Mouse (Mus musculus) CH12.LX (cell line): Measurements from ENCODE around the gene Slc25a10. TPM values are rescaled to one million over a fixed set of nuclear protein-coding genes. Genes with fewer than 3 reads are reported as not detected.
"Not testable (repeated sequence)": the region's sequence is repeated elsewhere in the genome, so short reads cannot be mapped to it uniquely, and the experiment has no call there.

ENCODE experiments used
- DNase-seq: peaks from one replicate; pipeline ENCODE4 v3.0.0-alpha.2; 2013; ENCODE audit errors: extremely low read depth
- H3K27ac ChIP-seq: 2 replicates; pipeline ENCODE4 v1.5.1; 2012; ENCODE audit warnings: low read depth, mild to moderate bottlenecking, control low read depth, moderate library complexity; ENCODE audit not compliant: insufficient read depth
- H3K27me3 ChIP-seq: replicated peaks from 2 replicates; pipeline ENCODE3; 2012; ENCODE audit warnings: inconsistent platforms
- H3K36me3 ChIP-seq, 2 experiments: replicated peaks in 1 of 2; 2 replicates each; pipeline versions ENCODE3 to v1.6.1; 2012; ENCODE audit warnings: inconsistent platforms in 1 of 2, low read length in 1 of 2, mild to moderate bottlenecking in 1 of 2, mixed read lengths in 1 of 2, moderate library complexity in 1 of 2; ENCODE audit not compliant: control insufficient read depth in 1 of 2, insufficient read depth in 1 of 2
- H3K4me1 ChIP-seq, 2 experiments: 2 replicates each; pipeline ENCODE4 v1.6.1; 2012; ENCODE audit warnings: inconsistent platforms in 1 of 2, moderate library complexity in 1 of 2; ENCODE audit not compliant: insufficient read depth in 2 of 2, control insufficient read depth in 1 of 2
- H3K4me2 ChIP-seq: 2 replicates; pipeline ENCODE4 v1.6.1; 2012; ENCODE audit warnings: low read depth, mild to moderate bottlenecking, control low read depth; ENCODE audit not compliant: poor library complexity, insufficient read depth, severe bottlenecking
- H3K4me3 ChIP-seq, 3 experiments: fragments of 150-350 bp in 1 of 3; sonication (generic) in 1 of 3; replicated peaks in 1 of 3; 2 replicates each; pipeline versions ENCODE3 to v1.5.1; 2011 to 2012; ENCODE audit warnings: low read depth in 2 of 3, low read length in 2 of 3, mild to moderate bottlenecking in 2 of 3, moderate library complexity in 2 of 3, control low read depth in 1 of 3, improper control_type of control experiment in 1 of 3, inconsistent platforms in 1 of 3, mixed read lengths in 1 of 3; ENCODE audit not compliant: poor library complexity in 1 of 3
- H3K79me2 ChIP-seq: replicated peaks from 2 replicates; pipeline ENCODE4 v1.6.1; 2012; ENCODE audit warnings: mild to moderate bottlenecking, moderate library complexity; ENCODE audit not compliant: control insufficient read depth, poor library complexity, insufficient read depth, severe bottlenecking; ENCODE audit errors: extremely low read depth
- H3K9ac ChIP-seq: 2 replicates; pipeline ENCODE4 v1.6.1; 2012; ENCODE audit warnings: low read depth, mild to moderate bottlenecking, control low read depth, moderate library complexity; ENCODE audit not compliant: insufficient read depth
- H3K9me3 ChIP-seq: replicated peaks from 2 replicates; pipeline ENCODE3; 2012; ENCODE audit warnings: low read length, inconsistent platforms, mixed read lengths
- CHD2 ChIP-seq: IDR thresholded peaks from 2 replicates; pipeline ENCODE4 v1.6.1; 2011; ENCODE audit warnings: low read length, improper control_type of control experiment
- CTCF ChIP-seq, 2 experiments: IDR thresholded peaks in 1 of 2; conservative IDR thresholded peaks in 1 of 2; 2 replicates each; pipeline ENCODE4 v1.5.1; 2011 to 2012; ENCODE audit warnings: low read depth in 2 of 2, low read length in 2 of 2, improper control_type of control experiment in 1 of 2, inconsistent platforms in 1 of 2, mild to moderate bottlenecking in 1 of 2, moderate library complexity in 1 of 2
- E2F4 ChIP-seq: IDR thresholded peaks from 2 replicates; pipeline ENCODE4 v1.6.1; 2011; ENCODE audit warnings: low read depth, low read length, improper control_type of control experiment; ENCODE audit not compliant: insufficient replicate concordance
- ELF1 ChIP-seq: IDR thresholded peaks from 2 replicates; pipeline ENCODE4 v1.6.1; 2014; ENCODE audit warnings: low read depth, mild to moderate bottlenecking, inconsistent platforms, low read length, improper control_type of control experiment
- EP300 ChIP-seq: IDR thresholded peaks from 2 replicates; pipeline ENCODE4 v1.6.1; 2011; ENCODE audit warnings: low read length, improper control_type of control experiment
- ETS1 ChIP-seq: conservative IDR thresholded peaks from 2 replicates; pipeline ENCODE4 v1.6.1; 2012; ENCODE audit warnings: low read depth, mild to moderate bottlenecking, inconsistent platforms, low read length, improper control_type of control experiment, moderate library complexity
- IRF4 ChIP-seq: IDR thresholded peaks from 2 replicates; pipeline ENCODE4 v1.6.1; 2014; ENCODE audit warnings: low read depth, mild to moderate bottlenecking, inconsistent platforms, low read length, improper control_type of control experiment
- JUN ChIP-seq: IDR thresholded peaks from 2 replicates; pipeline ENCODE4 v1.6.1; 2011; ENCODE audit warnings: low read depth, mild to moderate bottlenecking, low read length, improper control_type of control experiment, moderate library complexity; ENCODE audit not compliant: insufficient read depth
- KAT2A ChIP-seq: IDR thresholded peaks from 2 replicates; pipeline ENCODE4 v1.6.1; 2012; ENCODE audit warnings: low read length, improper control_type of control experiment, inconsistent platforms; ENCODE audit not compliant: insufficient replicate concordance
- MAFK ChIP-seq: IDR thresholded peaks from 2 replicates; pipeline ENCODE4 v1.6.1; 2011; ENCODE audit warnings: low read length, improper control_type of control experiment; ENCODE audit not compliant: insufficient replicate concordance
- MAZ ChIP-seq: IDR thresholded peaks from 2 replicates; pipeline ENCODE4 v1.6.1; 2012; ENCODE audit warnings: low read depth, mild to moderate bottlenecking, inconsistent platforms, low read length, improper control_type of control experiment, moderate library complexity
- MYC ChIP-seq: IDR thresholded peaks from 2 replicates; pipeline ENCODE4 v1.6.1; 2011; ENCODE audit warnings: low read depth, mild to moderate bottlenecking, improper control_type of control experiment, low read length
- NRF1 ChIP-seq: IDR thresholded peaks from 2 replicates; pipeline ENCODE4 v1.6.1; 2014; ENCODE audit warnings: low read depth, mild to moderate bottlenecking, inconsistent platforms, low read length, improper control_type of control experiment, moderate library complexity
- PAX5 ChIP-seq: IDR thresholded peaks from 2 replicates; pipeline ENCODE4 v1.6.1; 2012; ENCODE audit warnings: low read length, inconsistent platforms, mixed read lengths
- POLR2A ChIP-seq: IDR thresholded peaks from 2 replicates; pipeline ENCODE4 v1.6.1; 2011; ENCODE audit warnings: low read depth, mild to moderate bottlenecking, improper control_type of control experiment, low read length
- POLR2AphosphoS2 ChIP-seq: IDR thresholded peaks from 2 replicates; pipeline ENCODE4 v1.6.1; 2011; ENCODE audit warnings: low read depth, low read length, improper control_type of control experiment
- RAD21 ChIP-seq: IDR thresholded peaks from 2 replicates; pipeline ENCODE4 v1.6.1; 2011; ENCODE audit warnings: low read depth, mild to moderate bottlenecking, low read length, improper control_type of control experiment, moderate library complexity
- RCOR1 ChIP-seq: conservative IDR thresholded peaks from 2 replicates; pipeline ENCODE4 v1.6.1; 2012; ENCODE audit warnings: low read depth, mild to moderate bottlenecking, inconsistent platforms, low read length, improper control_type of control experiment
- SMC3 ChIP-seq: IDR thresholded peaks from 2 replicates; pipeline ENCODE4 v1.6.1; 2011; ENCODE audit warnings: low read depth, low read length, improper control_type of control experiment
- TBP ChIP-seq: conservative IDR thresholded peaks from 2 replicates; pipeline ENCODE4 v1.6.1; 2011; ENCODE audit warnings: low read depth, low read length, improper control_type of control experiment
- UBTF ChIP-seq: IDR thresholded peaks from 2 replicates; pipeline ENCODE4 v1.6.1; 2012; ENCODE audit warnings: low read depth, mild to moderate bottlenecking, inconsistent platforms, low read length, improper control_type of control experiment, moderate library complexity
- USF2 ChIP-seq: conservative IDR thresholded peaks from 2 replicates; pipeline ENCODE4 v1.6.1; 2011; ENCODE audit warnings: low read depth, low read length, improper control_type of control experiment
- ZC3H11A ChIP-seq: IDR thresholded peaks from 2 replicates; pipeline ENCODE4 v1.6.1; 2012; ENCODE audit warnings: low read depth, mild to moderate bottlenecking, inconsistent platforms, low read length, improper control_type of control experiment
- ZKSCAN1 ChIP-seq: IDR thresholded peaks from 2 replicates; pipeline ENCODE4 v1.6.1; 2012; ENCODE audit warnings: low read depth, inconsistent platforms, low read length, improper control_type of control experiment, borderline replicate concordance
- ZMIZ1 ChIP-seq: IDR thresholded peaks from 2 replicates; pipeline ENCODE4 v1.6.1; 2012; ENCODE audit warnings: low read depth, mild to moderate bottlenecking, inconsistent platforms, low read length, improper control_type of control experiment
- dilution Hi-C: fragments of 300-500 bp; cut with MboI; formaldehyde crosslinking; loops from 2 replicates; pipeline ENCODE4 v1.14.3; 2020; ENCODE audit warnings: low sequenced_read_pairs; ENCODE audit not compliant: extremely low pct_unique_long_range_greater_than_20kb, extremely low pct_ligation_motif_present
- in situ Hi-C: fragments of 300-500 bp; cut with MboI; formaldehyde crosslinking; loops from 3 replicates; pipeline ENCODE4 v1.14.3; 2019; ENCODE audit warnings: low sequenced_read_pairs, low pct_ligation_motif_present, low pct_unique_long_range_greater_than_20kb, mixed read lengths
- polyA plus RNA-seq: library from polyadenylated mRNA; unstranded; fragments of >175 nt; gene quantifications from 2 replicates; pipeline ENCODE4 v1.2.1, GENCODE M21; 2012; ENCODE audit warnings: low read depth; ENCODE audit not compliant: insufficient read length
- total RNA-seq, 2 experiments: library from RNA; depleted of rRNA; stranded (reverse); fragments of 300-350 nt in 1 of 2; fragments of >200 nt in 1 of 2; gene quantifications; 2 replicates each; pipeline ENCODE4 v1.2.3; 2012 to 2014

The Slc25a10 gene
- total and polyA plus RNA-seq, 3 experiments: 32.9 to 45.9 (median 34.6) TPM

GRCm38 (mm10) chr11:120512790-120513453 lies 21.3 kb downstream of the Slc25a10 start:
- dilution Hi-C loops: no loop called here
- H3K4me3 ChIP-seq: no peak overlapping the region
- no peak for TF ChIP-seq RCOR1
- no peak for TF ChIP-seq CHD2
- TF ChIP-seq PAX5: no peak
- no peak for TF ChIP-seq ZMIZ1
- TF ChIP-seq POLR2A: no peak
- peaks cover 2% of the 10 kb centered on the region for H3K27me3 ChIP-seq
- H3K36me3 ChIP-seq: no peaks in the 10 kb centered on the region
- H3K4me2 ChIP-seq: no peak overlapping the region
- H3K9me3 ChIP-seq: peaks cover 3% of the 10 kb centered on the region
- in situ Hi-C loops: no loop called here
- H3K9ac ChIP-seq: no peak overlapping the region
- peaks cover 5 to 19% of the 10 kb centered on the region in 2 experiments for H3K4me1 ChIP-seq
- no peak for DNase-seq
- no peak overlapping the region for H3K27ac ChIP-seq
- no peaks in the 10 kb centered on the region for H3K79me2 ChIP-seq

- TF ChIP-seq TBP: 0 out of 2 replicates have a peak, but pooled peaks have one; percentile 46
- in situ Hi-C loops, H3K4me2 ChIP-seq, H3K79me2 ChIP-seq, dilution Hi-C loops, H3K9me3 ChIP-seq, DNase-seq, H3K9ac ChIP-seq, H3K4me3 ChIP-seq, H3K36me3 ChIP-seq, H3K27ac ChIP-seq, H3K27me3 ChIP-seq: not testable (repeated sequence)
- H3K4me1 ChIP-seq: peaks cover 5 to 26% of the 10 kb centered on the region in 2 experiments
Observed at GRCm38 (mm10) chr11:120514262-120514661, 22.6 kb downstream of the Slc25a10 start.

GRCm38 (mm10) chr11:120515611-120516010 lies 24.0 kb downstream of the Slc25a10 start:
- Histone ChIP-seq H3K36me3 (no peaks in the 10 kb centered on the region), H3K4me2 (no peak overlapping the region), H3K4me1 (peaks cover 0 to 23% of the 10 kb centered on the region in 2 experiments; a peak in 2 of 4 replicates), H3K9ac (no peak overlapping the region), H3K79me2 (no peaks in the 10 kb centered on the region), H3K4me3 (no peak overlapping the region), H3K9me3 (peaks cover 3% of the 10 kb centered on the region), H3K27ac (no peak overlapping the region), H3K27me3 (no peaks in the 10 kb centered on the region)
- dilution Hi-C loops (no loop called here), in situ Hi-C loops (no loop called here)
- DNase-seq: peak; percentile 80
- TF ChIP-seq MYC: no peak
- no peak for TF ChIP-seq UBTF
- TF ChIP-seq RAD21: peak; percentile 98
- TF ChIP-seq NRF1: 0 out of 2 replicates have a peak, but pooled peaks have one; percentile 3
- no peak for TF ChIP-seq RCOR1
- no peak for TF ChIP-seq MAZ
- no peak for TF ChIP-seq EP300
- TF ChIP-seq POLR2AphosphoS2: no peak
- TF ChIP-seq ELF1: no peak
- no peak for TF ChIP-seq E2F4
- peak; percentile 36; the same call in 1 of the 2 replicates for TF ChIP-seq ZC3H11A
- TF ChIP-seq JUN: no peak
- TF ChIP-seq ZMIZ1: no peak
- no peak for TF ChIP-seq USF2
- peak; percentile 74; the same call in 1 of the 2 replicates for TF ChIP-seq IRF4
- TF ChIP-seq SMC3: peak; percentile 87
- TF ChIP-seq POLR2A: no peak
- peak; percentile 72 to 98 for TF ChIP-seq CTCF (conservative IDR thresholded peaks at IDR 0.05 in 1 of 2, IDR thresholded peaks at IDR 0.05 in 1 of 2; ENCODE audit: low read depth in 2 of 2, low read length in 2 of 2)
- TF ChIP-seq ETS1: no peak
- TF ChIP-seq ZKSCAN1: no peak
- TF ChIP-seq MAFK: no peak
- TF ChIP-seq KAT2A: no peak
